Comparison of ENCODE assay signal across 9 mouse cellular contexts in the genomic region with DNA sequence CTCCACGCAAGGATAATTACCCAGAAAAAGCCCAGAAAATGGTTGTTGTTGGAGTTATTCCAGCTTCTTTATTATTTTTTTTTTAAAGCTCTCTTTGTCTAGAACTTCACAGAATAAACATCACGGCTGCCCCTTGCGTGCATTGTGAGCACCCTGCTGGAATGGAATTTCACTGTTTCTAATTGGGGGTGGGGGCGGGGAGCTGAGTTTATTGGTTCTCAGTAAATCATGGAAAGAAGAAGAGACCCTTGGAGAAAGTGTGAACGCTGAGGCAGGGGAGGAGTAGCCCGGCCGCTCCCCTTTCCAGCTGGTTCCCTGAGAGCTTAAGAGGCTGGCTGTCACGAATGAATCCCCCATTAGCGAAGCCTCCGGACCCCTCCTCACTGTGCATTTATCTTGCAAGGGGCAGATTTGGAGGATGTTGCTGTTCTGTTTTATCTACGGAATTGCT.
A peak's percentile ranks its signal among the peaks of the same experiment; 100 is the strongest.
DNase-seq lines count a peak whose midpoint lies in the region; ATAC-seq and TF ChIP-seq lines count a peak whose summit lies in the region.
"Had no signal": no experiment of that assay in that cellular context is flagged by ENCODE, and none has a peak within 500 bp of the region (broad histone marks: within the 10 kb centered on the region; RNA-seq: fewer than 3 reads in every experiment).

No protein-coding gene starts in this region.

- ATAC-seq in Patski: no peak
- ATAC-seq in forebrain, postnatal 0 days: no peak
- 0 out of 2 replicates have a peak, but pooled peaks have one; percentile 58 for ATAC-seq in midbrain, embryonic 12.5 days (ENCODE audit: low FRiP score, low read depth)
- no peak for ATAC-seq in megakaryocyte, adult 5-6 weeks (ENCODE audit: poor library complexity, severe bottlenecking)

- no peaks in the 10 kb centered on the region for H3K36me3 ChIP-seq in forebrain, postnatal 0 days (ENCODE audit: insufficient read depth)
- no peaks in the 10 kb centered on the region for H3K36me3 ChIP-seq in midbrain, embryonic 12.5 days

- in situ Hi-C loops in Patski (cut with MboI; ENCODE audit: low pct_unique_long_range_greater_than_20kb): no loop called here

- CTCF ChIA-PET in Patski (lab: Charles Lee): no interaction called here

- WGBS in forebrain, postnatal 0 days: 5% methylated on average over 11 of the region's 11 CpGs
- 13% methylated on average over 11 of the region's 11 CpGs for WGBS in midbrain, embryonic 12.5 days

- no peak for TF ChIP-seq CTCF in Patski (IDR thresholded peaks at IDR 0.05)
- no peak for TF ChIP-seq CTCF in forebrain, postnatal 0 days (IDR thresholded peaks at IDR 0.05; ENCODE audit: low read depth)

- no peaks in the 10 kb centered on the region for H3K27me3 ChIP-seq in Patski
- no peaks in the 10 kb centered on the region for H3K27me3 ChIP-seq in forebrain, postnatal 0 days (ENCODE audit: insufficient read depth, low read length)
- peaks cover 25% of the 10 kb centered on the region for H3K27me3 ChIP-seq in midbrain, embryonic 12.5 days

- peaks cover 5% of the 10 kb centered on the region; the same call in 1 of the 2 replicates for H3K4me1 ChIP-seq in forebrain, postnatal 0 days (ENCODE audit: insufficient read depth)
- H3K4me1 ChIP-seq in midbrain, embryonic 12.5 days: peaks cover 25% of the 10 kb centered on the region

- H3K9me3 ChIP-seq in forebrain, postnatal 0 days (ENCODE audit: low read length): no peaks in the 10 kb centered on the region; the same call in 1 of the 2 replicates
- no peaks in the 10 kb centered on the region for H3K9me3 ChIP-seq in midbrain, embryonic 12.5 days

- H3K4me2 ChIP-seq in forebrain, postnatal 0 days (ENCODE audit: low read depth): peak overlapping the region; percentile 17
- H3K4me2 ChIP-seq in midbrain, embryonic 12.5 days (replicated peaks): peak overlapping the region; percentile 22; the same call in 1 of the 2 replicates

- no peak overlapping the region for H3K4me3 ChIP-seq in forebrain, postnatal 0 days (ENCODE audit: low read depth, low read length)
- H3K4me3 ChIP-seq in midbrain, embryonic 12.5 days: no peak overlapping the region
- H3K4me3 ChIP-seq: left cerebral cortex, adult 2 months had no signal

- DNase-seq in Muller cell, postnatal 12 days (ENCODE audit: inconsistent ontology term): peak; percentile 84
- peak; percentile 51 for DNase-seq in Patski (ENCODE audit: low read depth, low spot score)
- no peak for DNase-seq in forebrain, postnatal 0 days
- no peak for DNase-seq in cerebellum, adult 18-20 months
- no peak for DNase-seq in frontal cortex, postnatal 10 days (ENCODE audit: low spot score in 2 of 2)
- DNase-seq: gastrocnemius, postnatal 14 days had no signal

- H3K9ac ChIP-seq in forebrain, postnatal 0 days: no peak overlapping the region
- no peak overlapping the region for H3K9ac ChIP-seq in midbrain, embryonic 12.5 days (replicated peaks)

- POLR2A ChIA-PET in Patski (lab: Charles Lee): interaction anchor here (0.6 kb wide), 1 partner anchor 378 kb away, joined by 3 read pairs; no protein-coding TSS in a partner anchor

- H3K27ac ChIP-seq in forebrain, postnatal 0 days (ENCODE audit: low read depth, low read length): no peak overlapping the region
- H3K27ac ChIP-seq in midbrain, embryonic 12.5 days (replicated peaks): no peak overlapping the region
- H3K27ac ChIP-seq: left cerebral cortex, adult 2 months had no signal

Comparison
In these comparisons a context has a peak if more than half of its experiments do, and no peak if none do; other contexts are left out.
1. DNase-seq: peak in Muller cell, postnatal 12 days (single experiment) and Patski (single experiment); none in forebrain, postnatal 0 days (single experiment), cerebellum, adult 18-20 months (0 of 2) and frontal cortex, postnatal 10 days (0 of 2).